13 mouse cellular contexts compared by ENCODE assay signal in the genomic region with DNA sequence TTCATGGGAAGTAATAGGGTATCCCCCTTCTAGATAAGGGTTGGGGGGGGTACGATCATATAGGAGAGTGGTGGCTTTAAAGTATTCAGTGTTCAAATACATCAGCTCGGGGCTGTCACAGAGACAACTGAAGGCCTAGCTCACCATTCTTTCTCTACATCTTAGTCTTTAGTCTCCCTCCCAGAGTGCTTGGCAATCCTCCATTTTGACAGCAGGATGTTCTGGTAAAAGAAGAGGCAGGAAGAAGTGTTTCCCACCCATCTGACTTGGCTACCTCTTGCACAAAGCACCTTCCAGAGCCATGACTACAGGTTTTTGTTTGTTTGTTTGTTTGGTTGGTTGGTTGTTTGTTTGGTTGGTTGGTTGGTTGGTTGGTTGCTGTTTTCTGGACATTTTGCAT.
"Had no signal": no experiment of that assay in that cellular context is flagged by ENCODE, and none has a peak within 500 bp of the region (broad histone marks: within the 10 kb centered on the region; RNA-seq: fewer than 3 reads in every experiment).

No protein-coding gene starts in this region.

- DNase-seq: lung, adult 18-20 months; lung, embryonic 14.5 days; lung, postnatal 10 days; lung, postnatal 4 days; right cerebral cortex, adult 18-20 months; right cerebral cortex, postnatal 25 days; right cerebral cortex, postnatal 4 days; spleen, adult 18-20 months; thymus, adult 18-20 months; thymus, postnatal 25 days; thymus, postnatal 4 days had no signal

- ATAC-seq: midbrain, embryonic 13.5 days; midbrain, embryonic 16.5 days had no signal
